Mouse (Mus musculus) ZHBTc4 (cell line): ENCODE data around the gene Arl9.
"Not testable (repeated sequence)": the region's sequence is repeated elsewhere in the genome, so short reads cannot be mapped to it uniquely, and the experiment has no call there.

Experiments used
- DNase-seq: peaks from one replicate; pipeline ENCODE4 v3.0.0-alpha.2; 2011; ENCODE audit warnings: low read depth, low spot score

Gene Arl9

DNA sequence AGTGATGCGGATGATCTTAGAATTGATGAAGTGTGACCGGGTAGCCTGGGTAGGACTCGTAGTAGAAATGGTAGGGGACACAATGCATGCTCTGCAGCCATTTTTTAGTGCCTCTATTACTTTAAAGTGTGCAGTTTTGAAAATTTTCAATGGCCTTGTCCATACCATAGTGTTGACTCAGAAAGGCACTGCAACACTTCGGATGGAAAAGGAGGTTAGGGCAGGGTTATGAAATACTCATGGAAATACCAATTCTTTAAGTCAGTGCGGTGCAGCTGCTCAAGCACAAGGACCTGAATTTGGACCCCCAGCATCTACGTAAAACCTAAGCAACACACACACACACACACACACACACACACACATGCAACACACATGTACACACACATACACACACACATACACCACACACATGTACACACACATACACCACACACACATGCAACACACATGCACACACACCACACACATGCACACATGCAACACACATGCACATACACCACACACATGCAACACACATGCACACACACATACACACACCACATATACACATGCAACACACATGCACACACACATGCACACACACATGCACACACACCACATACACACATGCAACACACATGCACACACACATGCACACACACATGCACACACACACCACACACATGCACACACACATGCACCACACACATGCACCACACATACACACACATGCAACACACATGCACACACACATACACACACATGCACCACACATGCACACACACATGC, at the start of gene Arl9:
TSS of gene Arl9 (plus strand) at position 5 of the 771 bp plus-strand sequence.
- DNase-seq, result no peak

DNA sequence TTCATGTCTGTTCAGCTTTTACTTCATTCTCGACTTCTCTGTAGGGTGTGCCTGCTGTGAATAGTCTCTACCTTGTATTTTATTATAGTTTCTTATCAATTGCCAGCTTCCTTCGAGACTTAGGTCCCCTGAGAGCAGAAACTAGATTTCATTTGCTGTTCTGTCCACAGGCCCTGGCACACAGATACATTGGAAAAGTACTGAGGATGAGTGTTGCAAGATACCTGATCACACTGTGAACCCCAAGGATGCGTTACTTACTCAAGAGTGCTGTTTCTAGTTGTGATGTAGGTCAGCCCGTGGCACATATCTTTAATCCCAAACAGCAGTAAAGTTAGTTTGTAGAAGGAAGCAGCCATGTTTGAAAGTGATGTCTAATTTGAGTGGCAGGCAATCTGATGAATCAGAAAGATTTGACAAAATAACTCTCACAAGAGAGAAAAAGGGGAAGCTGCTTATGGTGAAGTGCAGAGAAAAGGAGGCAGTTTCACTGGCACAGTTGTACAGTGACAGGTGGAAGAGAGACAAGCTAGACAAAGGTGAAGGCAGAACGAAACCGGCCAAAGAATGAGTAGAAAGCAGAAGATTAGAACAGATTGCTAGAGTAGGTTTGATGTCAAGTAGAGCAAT, 49.5 kb upstream of the Arl9 start:
- no peak for DNase-seq

- DNase-seq, result no peak
Measured at GRCm38 (mm10) chr5:76955474-76955873, 48.4 kb upstream of the Arl9 start.

- DNase-seq, result peak; percentile 82
Measured at GRCm38 (mm10) chr5:76957954-76958353, 45.9 kb upstream of the Arl9 start.

DNA sequence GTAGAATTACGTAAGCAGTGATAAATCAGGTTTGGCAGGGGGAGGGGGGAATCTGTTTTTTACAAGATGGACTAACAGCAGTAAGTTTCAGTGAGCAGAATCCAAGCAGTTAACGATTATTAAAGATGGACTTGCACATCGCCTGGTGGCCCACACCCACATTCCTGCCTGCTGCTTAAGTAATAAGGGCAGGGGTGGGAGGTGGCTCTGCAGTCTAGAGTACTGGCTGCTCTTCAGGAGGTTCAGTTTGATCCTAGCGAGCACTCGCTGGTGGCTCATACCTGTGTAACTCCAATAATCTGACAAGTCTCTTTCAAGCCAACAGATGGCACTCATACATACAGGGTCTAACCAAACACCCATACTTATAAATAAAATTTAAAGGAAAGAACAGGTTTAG, 44.3 kb upstream of the Arl9 start:
- peak; percentile 61 for DNase-seq

DNA sequence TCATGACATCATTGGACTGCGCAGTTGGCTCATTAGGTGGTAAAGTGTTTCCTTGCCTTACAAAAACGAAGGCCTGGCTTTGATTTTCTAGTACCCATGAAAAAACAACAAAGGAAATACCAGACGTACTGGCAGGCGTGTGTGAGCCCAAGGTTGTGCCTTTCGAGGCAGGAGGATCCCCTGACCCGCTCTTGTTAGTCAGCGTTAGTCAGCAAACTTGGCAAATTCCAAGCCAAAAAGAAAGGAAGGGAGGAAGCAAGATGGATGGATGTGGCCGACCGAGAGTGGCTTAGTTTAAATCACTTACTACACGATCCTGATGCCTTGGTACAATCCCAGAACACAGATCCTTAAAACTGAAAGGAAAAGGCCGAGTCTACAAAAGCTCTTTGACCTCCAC, 41.3 kb upstream of the Arl9 start:
- no peak for DNase-seq

GRCm38 (mm10) chr5:76964651-76965050, 39.2 kb upstream of the Arl9 start:
- DNase-seq, result no peak

- DNase-seq, result no peak
Measured at GRCm38 (mm10) chr5:76969250-76969649, 34.6 kb upstream of the Arl9 start.

GRCm38 (mm10) chr5:76971115-76971514, 32.7 kb upstream of the Arl9 start:
- not testable (repeated sequence) for DNase-seq

GRCm38 (mm10) chr5:76973488-76973887, 30.4 kb upstream of the Arl9 start:
- DNase-seq, result no peak

DNA sequence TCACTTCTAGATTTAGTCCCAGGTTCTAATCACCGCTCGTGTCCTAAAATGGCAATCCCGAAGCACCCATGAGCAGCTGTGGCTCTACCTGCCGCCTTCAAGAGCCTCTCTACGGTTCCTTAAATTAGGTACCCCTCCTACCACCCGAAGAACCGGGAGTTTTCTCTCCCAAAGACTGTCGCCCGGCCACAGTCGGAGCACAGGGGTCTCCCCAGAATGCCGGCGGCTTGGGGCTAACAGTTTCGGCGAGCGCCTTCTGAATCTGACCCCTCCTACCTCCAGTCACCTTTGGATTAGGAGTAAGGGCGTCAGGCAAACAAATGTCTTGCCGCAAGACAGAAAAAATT, 29.7 kb upstream of the Arl9 start:
- DNase-seq, result no peak

DNA sequence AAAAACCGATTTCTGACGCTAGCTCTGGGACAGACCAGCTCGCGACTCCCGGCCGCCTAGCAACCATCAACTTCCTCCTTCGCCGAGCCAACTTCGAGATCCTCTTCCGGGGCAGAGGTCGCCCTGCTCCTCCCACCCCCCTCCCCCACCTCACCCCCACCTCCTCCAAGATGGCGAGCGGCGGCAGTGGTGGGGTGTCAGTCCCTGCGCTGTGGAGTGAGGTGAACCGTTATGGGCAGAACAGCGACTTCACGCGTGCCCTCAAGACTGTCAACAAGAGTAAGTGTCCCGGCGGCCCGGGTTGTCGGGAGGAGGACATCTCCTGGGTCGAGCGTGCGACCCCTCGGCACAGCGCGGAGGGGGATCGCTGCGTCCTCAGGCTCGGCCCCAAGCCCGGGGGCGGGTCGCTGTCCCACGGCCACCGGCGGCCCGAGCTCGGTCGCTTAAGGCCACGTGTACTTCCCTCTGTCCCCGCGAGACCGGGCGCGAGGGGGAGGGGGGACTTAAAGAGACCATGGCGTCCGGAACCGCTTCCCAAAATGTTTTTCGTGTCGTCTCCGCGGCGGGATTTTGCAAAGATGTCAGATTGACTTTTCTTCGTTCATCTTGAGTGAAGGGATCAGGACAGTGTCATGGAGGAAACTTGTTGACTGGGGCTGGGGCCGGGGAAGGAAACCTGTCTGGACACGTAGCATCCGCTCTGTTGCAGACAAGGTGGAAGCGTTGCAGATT, 29.1 kb upstream of the Arl9 start, which contains the start of gene Srp72:
TSS of gene Srp72 (plus strand) at position 130 of the 732 bp plus-strand sequence.
- peak; percentile 91 for DNase-seq

DNA sequence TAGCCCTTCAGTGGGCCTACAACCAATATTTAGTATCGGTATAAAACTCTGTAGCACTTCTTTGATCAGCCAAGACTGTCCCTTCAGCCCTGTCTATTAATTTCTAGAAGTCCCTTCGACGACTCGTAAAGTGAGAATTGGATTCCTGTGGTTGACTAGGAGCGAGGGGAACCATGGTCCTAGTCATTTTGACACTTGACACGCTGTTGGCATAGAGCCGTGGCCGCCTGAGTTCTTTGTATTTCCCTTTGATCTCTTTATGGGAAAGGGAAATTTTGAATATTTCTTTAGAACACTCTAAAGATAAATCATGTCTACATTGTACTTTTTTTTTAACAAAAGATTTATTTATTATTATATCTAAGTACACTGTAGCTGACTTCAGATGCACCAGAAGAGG, 28.1 kb upstream of the Arl9 start:
- no peak for DNase-seq

DNA sequence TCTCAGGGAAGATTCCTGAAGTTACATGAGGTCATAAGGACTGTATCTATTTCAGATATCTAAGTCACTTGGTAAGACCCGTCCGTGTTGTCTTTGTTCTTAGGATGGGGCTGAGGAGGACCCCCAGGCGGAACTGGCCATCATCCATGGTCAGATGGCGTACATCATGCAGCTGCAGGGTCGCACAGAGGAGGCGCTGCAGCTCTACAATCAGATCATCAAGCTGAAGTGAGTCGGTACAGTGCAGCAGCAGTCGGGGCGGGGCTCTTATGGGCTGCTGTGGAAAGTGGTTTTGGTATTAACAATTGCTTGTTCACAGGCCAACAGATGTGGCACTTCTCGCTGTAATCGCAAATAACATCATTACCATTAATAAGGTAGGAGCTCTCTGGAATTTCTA, 19.8 kb upstream of the Arl9 start:
- DNase-seq, result peak; percentile 58

- DNase-seq, result no peak
Measured at GRCm38 (mm10) chr5:76990789-76991188, 13.1 kb upstream of the Arl9 start.

DNA sequence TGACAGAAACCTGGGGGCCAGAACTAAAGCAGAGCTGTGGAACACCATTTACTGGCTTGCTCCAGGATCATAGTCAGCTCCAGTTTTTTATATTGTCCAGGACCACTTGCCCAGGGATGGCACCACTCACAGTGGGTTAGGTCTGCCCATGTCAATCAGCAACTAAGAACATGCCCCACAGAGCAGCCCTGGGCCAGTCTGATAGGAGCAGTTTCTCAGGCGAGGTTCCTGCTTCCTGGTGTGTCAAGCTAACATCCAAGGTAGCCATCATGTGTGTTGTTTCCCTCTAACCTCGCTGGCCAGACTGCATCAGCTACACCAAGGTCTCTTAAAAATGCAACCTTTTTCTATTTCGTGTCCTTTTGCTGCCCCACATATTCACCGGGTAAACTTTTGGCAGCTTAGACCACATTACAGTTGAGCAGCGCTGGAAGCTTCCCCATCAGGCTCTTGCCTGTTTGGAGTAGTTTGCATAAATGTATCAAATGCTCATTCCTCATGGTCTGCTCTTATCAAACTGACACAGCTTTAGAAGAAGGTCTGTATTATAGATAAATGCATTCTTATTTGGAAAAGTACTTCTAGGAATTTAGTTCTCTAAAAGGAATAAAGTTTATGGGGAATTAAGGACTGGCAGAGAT, 10.6 kb upstream of the Arl9 start:
- no peak for DNase-seq

DNA sequence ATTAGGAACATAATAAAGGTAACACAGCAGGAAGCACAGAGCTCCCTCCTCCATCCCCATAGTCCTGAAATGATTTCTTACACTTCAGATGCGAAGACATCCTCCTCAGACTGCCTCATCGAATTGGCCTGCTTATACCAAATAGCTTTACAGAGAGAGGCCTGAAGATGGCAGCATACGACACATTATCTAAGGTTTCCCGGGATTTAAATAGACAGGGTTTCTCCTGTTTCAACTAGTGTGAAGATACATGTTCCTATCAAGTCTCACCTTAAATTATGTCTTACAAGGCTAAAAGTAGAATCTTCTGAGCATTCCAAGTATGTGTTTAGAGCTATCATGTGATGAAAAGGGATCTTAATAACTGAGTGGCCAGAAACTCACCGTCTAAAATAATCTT, 5.4 kb upstream of the Arl9 start:
- peak; percentile 68 for DNase-seq

DNA sequence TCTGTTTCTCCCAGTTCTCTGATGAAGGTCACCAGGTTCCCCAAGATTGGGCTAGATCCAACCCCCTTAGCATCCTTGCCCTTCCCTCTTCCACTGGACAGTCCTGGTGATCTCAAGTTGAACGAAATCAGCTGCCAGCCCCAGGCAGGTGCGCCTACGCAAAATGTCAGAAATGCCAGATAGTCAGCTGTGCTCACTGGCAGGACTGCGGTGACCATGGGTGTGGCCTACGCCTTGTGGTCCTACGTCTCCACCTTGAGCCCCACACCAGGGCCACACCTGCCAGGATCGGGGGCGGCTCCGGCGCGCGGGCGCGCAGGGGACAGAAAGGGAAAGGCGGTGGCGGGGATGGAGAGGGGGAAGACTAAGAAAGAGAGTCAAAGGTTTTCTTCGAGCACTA, 2.7 kb upstream of the Arl9 start:
- DNase-seq, result peak; percentile 47

DNA sequence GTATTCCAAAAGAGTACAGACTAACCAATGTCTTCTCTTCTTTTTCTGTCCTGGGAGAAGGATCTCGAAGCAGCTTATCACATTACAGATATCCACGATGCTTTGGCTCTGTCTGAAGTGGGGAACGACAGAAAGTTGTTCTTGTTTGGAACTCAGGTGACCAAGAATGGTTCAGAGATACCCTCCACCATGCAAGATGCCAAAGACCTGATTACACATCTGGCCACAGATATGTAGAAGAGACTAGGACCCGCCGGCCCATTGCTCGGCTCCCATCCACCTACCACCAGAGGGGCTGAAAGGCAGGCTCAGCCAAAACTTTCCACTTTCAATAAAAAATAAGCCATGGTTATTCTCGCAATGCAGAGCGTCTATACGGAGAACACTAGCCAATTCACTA, 6.5 kb downstream of the Arl9 start:
- no peak for DNase-seq

DNA sequence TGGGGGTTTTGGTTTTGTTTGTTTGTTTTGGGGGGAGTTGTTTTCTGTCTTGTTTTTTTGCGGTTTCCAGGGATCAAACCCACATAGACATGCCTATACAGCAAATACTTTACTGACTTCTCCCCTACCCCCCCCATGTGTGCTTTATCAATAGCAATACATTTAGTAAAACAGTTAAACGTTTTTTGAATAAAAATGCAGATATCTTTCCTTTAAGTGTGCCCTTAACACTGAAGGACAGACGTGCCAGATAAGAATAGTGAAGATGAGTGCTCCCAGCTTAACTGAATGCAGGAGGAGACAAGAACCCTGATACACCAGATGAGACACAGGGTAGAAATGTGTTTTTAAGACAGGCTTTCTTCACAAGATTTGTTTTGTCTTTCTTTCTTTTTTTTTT, 7.2 kb downstream of the Arl9 start:
- DNase-seq, result no peak

GRCm38 (mm10) chr5:77013171-77013570, 9.3 kb downstream of the Arl9 start:
- no peak for DNase-seq
